Mouse (Mus musculus) adrenal gland, adult (tissue): ENCODE results near the gene Zc3h7b.

Experiments
- DNase-seq, 2 experiments: peaks; one replicate each; pipeline ENCODE4 v3.0.0; 2022 to 2023; ENCODE audit warnings: low spot score in 1 of 2; ENCODE audit not compliant: inconsistent age in 2 of 2

Zc3h7b gene

GRCm38 (mm10) chr15:81787525-81787924 lies 42.7 kb downstream of the Zc3h7b start:
- peak in 1 of 2 experiments; percentile 59 for DNase-seq

- DNase-seq, result no peak
Observed at GRCm38 (mm10) chr15:81792444-81792843, 47.6 kb downstream of the Zc3h7b start.

- DNase-seq, result peak; percentile 63 to 69
Observed at GRCm38 (mm10) chr15:81796228-81796627, 51.4 kb downstream of the Zc3h7b start.

GRCm38 (mm10) chr15:81797861-81798260 lies 53.0 kb downstream of the Zc3h7b start:
- DNase-seq, result no peak

GRCm38 (mm10) chr15:81798421-81798820 lies 53.6 kb downstream of the Zc3h7b start:
- peak in 1 of 2 experiments; percentile 32 for DNase-seq

GRCm38 (mm10) chr15:81800391-81800790 lies 55.5 kb downstream of the Zc3h7b start:
- no peak for DNase-seq

- peak; percentile 99 to 100 for DNase-seq
Observed at GRCm38 (mm10) chr15:81802001-81802890, 57.4 kb downstream of the Zc3h7b start, which contains the start of gene Tef. Gene Tef (plus strand): TSS chr15:81802421.

- DNase-seq, result no peak
Observed at GRCm38 (mm10) chr15:81802941-81803351, 58.1 kb downstream of the Zc3h7b start.

- DNase-seq, result no peak
Observed at GRCm38 (mm10) chr15:81803425-81803951, 58.6 kb downstream of the Zc3h7b start.

- no peak for DNase-seq
Observed at GRCm38 (mm10) chr15:81804172-81804571, 59.3 kb downstream of the Zc3h7b start.

GRCm38 (mm10) chr15:81804883-81805282 lies 60.0 kb downstream of the Zc3h7b start:
- DNase-seq, result no peak

GRCm38 (mm10) chr15:81805624-81806023 lies 60.8 kb downstream of the Zc3h7b start:
- peak; percentile 74 to 85 for DNase-seq

- no peak for DNase-seq
Observed at GRCm38 (mm10) chr15:81806621-81807404, 62.0 kb downstream of the Zc3h7b start.

GRCm38 (mm10) chr15:81808799-81809198 lies 63.9 kb downstream of the Zc3h7b start:
- peak in 1 of 2 experiments; percentile 45 for DNase-seq

- no peak for DNase-seq
Observed at GRCm38 (mm10) chr15:81809550-81809949, 64.7 kb downstream of the Zc3h7b start.

GRCm38 (mm10) chr15:81810150-81810549 lies 65.3 kb downstream of the Zc3h7b start:
- peak; percentile 93 to 97 for DNase-seq

GRCm38 (mm10) chr15:81810671-81811598 lies 66.1 kb downstream of the Zc3h7b start:
- DNase-seq, result peak; percentile 99

- no peak for DNase-seq
Observed at GRCm38 (mm10) chr15:81811599-81811996, 66.7 kb downstream of the Zc3h7b start.

GRCm38 (mm10) chr15:81812287-81812686 lies 67.4 kb downstream of the Zc3h7b start:
- peak in 1 of 2 experiments; percentile 74 for DNase-seq
